Mouse (Mus musculus) c-Kit-positive CD71-positive TER-119-positive erythroid progenitor cells, embryonic 14.5 days (primary cell): ENCODE measurements at regions not wholly inside any gene's neighbourhood (a gene's known extent, or its start where the extent isn't known, plus 50 kb on each side); places are given as distances from the start of the nearest gene placed in this dataset.

Experiments
- DNase-seq: peaks from one replicate; pipeline ENCODE4 v3.0.0-alpha.2; 2013; ENCODE audit warnings: low spot score

DNA sequence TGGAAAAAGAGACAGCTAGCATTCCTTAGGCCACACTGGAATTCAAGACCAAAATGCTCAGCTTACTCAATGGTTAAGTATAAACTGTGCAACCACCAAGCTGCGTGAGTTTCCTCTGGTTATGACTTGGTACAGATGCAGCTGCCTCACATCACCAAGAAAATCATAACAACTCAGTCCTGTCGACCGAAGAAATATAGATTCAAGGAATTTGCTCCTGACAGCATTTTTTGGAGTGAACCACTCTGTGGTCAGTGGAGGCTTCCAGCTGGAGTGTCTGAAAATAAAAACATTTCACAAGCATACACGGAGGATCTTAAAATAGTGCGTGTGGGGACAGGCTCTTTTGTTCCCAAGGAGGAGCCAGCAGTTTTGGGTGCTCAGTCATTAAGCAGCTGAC lies 253.8 kb downstream of the Bckdhb start:
- no peak for DNase-seq

GRCm38 (mm10) chr9:84179238-84179637 lies 254.3 kb downstream of the Bckdhb start:
- no peak for DNase-seq

- DNase-seq: no peak
Measured at GRCm38 (mm10) chr9:84183637-84184374, 258.9 kb downstream of the Bckdhb start.

GRCm38 (mm10) chr9:84187531-84187930 lies 262.6 kb downstream of the Bckdhb start:
- no peak for DNase-seq

GRCm38 (mm10) chr9:84193405-84193804 lies 268.5 kb downstream of the Bckdhb start:
- no peak for DNase-seq

DNA sequence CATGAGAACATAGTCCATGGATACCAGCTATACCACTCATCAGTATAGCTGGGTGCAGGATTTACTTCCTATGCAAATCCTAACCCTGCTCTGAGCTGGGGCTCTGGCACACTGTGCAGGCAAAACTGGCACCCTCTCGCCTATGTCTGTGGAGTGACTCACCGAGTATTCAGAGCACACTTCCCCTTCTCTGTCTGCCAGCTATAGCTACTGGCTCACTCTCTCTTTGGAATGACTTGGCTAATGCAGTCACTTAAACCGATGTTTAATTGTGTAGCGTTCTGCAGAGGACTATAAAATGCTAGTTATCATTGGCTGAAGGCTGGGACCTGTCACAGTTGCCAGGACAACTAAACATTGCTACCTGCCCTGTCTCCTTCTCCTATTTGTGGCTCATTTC lies 269.8 kb downstream of the Bckdhb start:
- DNase-seq: no peak

- no peak for DNase-seq
Measured at GRCm38 (mm10) chr9:84195338-84195737, 270.4 kb downstream of the Bckdhb start.

DNA sequence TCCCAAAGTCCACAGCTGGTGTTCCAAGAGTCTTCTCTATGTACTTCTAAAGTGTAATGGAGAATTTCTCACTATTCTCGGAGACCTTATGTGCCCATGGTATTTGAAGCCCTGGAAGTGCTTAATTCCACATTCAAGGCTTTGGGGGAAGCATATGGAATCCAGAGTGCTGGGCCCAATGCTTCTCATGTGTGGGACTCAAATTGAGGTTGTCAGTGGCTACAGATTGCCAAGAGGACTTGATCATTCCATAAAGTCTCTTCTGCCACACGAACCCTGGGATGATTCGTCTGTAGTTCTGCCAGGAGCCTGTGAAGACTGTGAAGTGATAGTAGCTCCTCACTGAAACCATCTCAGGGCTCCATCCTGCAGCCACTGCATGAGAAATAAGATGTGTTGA lies 275.3 kb downstream of the Bckdhb start:
- DNase-seq: no peak

DNA sequence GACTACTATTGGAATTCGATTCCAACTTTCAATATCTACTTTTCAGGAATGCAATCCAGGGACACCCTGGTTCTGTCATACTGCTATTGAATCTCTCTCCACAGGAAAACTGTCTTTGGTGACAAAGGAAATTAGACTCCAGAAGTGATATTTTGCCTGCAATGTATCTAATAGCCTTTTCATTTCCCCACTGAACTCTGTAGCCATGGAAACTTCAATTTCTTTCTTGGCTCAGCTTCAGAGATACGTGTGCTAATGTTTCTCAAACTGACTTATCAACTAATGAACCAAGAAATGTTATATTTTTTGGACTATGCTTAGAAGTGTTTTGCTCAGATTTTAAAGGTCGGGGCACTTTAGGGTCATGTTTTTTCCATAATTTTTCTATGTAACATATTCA lies 279.1 kb downstream of the Bckdhb start:
- DNase-seq: no peak

GRCm38 (mm10) chr9:84240491-84240975 lies 315.6 kb downstream of the Bckdhb start:
- DNase-seq: no peak

DNA sequence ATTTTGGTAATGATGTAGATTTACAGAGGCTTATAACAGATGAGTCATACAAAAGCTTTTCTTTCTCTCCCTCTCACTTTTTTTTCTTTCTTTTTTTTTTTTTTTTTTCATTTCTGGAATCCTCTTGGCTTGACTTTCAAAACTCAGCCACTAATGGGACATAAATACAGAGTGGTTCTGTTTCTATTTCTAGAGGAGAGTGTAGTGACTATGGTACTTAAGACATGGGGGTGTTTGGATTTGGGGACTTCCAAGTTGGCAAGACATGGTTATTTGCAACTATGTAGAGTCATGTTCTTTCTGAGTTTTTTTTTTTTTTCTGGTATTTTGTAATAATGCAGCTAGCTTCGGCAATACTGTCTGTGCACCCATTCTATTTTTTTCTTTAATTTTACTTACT lies 324.8 kb downstream of the Bckdhb start:
- DNase-seq: no peak

GRCm38 (mm10) chr9:84253022-84253991 lies 328.4 kb downstream of the Bckdhb start:
- DNase-seq: no peak

- no peak for DNase-seq
Measured at GRCm38 (mm10) chr9:84258488-84258887, 333.5 kb downstream of the Bckdhb start.

DNA sequence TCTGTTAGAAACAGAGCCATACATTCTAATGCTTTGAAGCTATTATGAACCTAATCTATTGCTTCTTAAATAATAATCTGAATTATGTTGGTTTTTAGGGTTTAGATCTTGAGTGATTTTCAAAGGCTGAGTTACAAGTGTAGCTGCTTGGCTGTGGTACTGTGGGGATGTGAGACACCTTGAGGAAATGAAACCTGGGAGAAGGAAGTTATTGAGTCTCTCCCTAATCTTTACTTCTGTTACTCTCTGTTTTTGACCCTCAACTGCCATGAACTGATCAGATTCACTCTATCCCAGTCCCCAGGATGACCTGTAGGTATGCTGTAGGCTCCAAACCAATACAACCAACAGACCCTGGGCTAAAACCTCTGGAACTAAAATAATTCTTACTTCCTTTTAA lies 334.8 kb downstream of the Bckdhb start:
- no peak for DNase-seq

DNA sequence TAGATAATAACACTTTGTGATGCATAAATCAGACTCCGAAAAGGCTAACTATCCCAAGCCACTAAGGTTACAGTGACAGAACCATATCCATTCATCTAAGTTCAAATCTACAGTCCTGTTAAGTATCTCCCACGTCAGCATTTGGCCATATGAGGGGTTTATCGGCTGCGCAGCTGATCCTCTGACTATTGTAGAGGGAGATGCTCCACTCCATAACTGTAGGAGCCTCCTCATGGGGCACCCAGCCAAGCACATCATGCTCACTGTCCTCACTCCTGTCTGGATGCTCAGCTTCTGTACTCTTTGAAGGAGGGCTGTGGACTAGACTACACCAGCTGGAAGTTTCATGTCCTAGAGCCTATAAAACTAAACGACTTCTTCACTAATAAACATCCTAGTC lies 337.2 kb downstream of the Bckdhb start:
- DNase-seq: no peak

DNA sequence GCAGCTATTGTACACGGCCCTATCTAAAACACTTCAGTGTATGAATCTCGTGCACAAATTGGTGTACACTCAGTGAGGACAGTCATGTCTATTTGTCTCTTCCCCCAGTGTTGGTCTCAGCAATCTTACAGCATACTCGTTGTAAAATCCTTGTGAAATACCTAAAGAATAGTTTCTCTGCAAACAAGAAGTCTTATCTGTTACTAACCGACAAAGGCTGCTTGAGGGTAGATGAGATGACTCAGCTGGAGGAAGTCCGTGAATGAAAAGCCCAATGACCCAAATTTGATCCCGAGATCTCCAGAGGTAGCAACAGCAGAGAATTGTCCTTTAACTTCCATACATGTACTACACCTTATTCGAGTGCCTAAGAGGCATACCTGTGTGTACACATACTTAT lies 342.0 kb downstream of the Bckdhb start:
- no peak for DNase-seq

DNA sequence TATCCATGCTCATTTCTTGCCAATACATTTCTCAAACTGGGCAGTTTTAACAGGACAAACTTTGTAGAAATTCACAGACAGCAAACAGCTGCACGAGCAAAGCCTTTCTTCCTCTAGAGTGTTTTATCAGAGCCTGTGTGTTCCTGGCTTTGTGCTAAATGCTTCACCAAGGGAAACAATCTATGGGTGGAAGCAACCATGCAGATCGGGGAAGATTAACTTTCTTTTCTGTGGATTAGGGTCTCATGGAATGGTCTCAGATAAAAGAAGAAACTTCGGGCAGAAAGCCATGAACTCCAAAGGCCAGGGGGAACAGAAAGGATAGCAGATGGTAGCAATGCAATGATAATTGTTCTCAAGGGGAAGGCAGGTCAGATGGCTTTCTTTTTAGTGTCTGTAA lies 349.7 kb downstream of the Bckdhb start:
- no peak for DNase-seq

DNA sequence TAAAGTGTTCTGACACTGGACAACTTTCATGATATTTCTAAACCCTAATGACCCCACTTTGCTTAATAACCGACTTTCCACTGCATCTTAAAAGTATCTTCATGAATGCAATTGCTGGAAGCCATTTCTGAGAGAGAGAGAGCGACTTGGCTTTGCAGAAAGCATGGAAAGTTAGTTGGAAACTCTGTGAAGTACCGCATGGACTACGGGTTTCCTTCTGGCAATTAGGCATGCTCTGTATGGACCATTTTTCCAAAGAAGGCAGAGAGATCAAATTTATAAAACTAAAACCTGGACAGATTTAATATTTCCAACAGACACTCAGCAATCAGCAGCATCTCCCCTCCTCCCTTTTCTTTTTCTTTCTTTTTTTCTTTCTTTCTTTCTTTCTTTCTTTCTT lies 353.4 kb downstream of the Bckdhb start:
- no peak for DNase-seq

DNA sequence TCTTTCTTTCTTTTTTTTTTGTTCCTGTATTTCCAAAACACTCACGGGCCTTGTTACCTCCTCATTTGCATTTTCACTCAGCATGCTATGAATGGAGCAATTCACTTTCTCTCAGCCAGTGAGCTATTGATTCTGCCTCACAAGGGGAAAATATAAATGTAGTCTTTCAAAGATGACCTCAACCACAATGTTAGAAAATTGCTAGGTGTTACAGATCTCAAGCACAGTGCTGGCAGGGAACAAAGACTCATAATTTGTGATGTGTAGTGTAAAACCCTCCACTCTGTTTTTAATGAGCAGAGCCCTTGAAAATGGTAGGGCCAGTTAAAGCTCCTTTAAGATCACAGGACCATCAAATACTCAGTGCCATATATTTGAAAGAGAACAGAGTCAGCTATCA lies 353.8 kb downstream of the Bckdhb start:
- no peak for DNase-seq

- DNase-seq: no peak
Measured at GRCm38 (mm10) chr9:84280898-84281297, 356.0 kb downstream of the Bckdhb start.

DNA sequence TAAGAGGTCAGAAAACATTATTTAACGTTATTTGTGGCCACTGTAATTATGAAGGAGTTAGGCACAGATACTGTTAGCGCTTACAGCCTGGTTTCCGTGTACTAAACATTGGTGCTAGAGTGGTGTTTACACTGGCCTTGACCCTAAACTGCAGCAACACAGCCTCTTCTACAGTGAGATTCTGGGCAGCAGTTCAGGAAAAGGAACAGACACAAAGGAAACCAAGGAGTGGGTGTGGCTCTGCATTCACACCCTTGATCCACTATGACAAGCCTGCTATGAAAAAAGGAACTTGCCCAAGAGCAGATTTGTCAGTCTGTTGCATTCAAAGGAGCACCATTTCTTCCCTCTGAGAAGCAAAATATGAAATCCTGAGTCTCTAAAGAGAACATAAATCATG lies 356.7 kb downstream of the Bckdhb start:
- no peak for DNase-seq

DNA sequence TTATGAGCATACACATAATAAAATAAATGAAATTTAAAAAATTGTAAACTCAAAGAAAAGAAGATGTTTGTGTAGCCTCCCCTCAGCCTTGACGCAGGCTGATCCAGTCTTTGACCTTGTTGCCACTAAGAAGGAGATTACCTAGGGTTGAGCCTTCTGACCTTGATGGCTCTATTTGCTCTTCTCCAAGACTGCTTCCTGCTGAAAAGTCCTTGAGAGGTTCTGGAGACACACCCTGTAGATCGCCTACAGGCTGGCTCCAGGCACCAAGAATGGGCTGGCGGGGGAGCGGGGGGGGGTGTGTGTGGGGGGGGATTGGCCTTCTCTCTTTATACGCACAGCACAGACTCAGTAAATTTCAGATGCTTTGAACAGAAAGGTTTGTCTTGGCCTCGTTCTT lies 358.4 kb downstream of the Bckdhb start:
- DNase-seq: no peak

DNA sequence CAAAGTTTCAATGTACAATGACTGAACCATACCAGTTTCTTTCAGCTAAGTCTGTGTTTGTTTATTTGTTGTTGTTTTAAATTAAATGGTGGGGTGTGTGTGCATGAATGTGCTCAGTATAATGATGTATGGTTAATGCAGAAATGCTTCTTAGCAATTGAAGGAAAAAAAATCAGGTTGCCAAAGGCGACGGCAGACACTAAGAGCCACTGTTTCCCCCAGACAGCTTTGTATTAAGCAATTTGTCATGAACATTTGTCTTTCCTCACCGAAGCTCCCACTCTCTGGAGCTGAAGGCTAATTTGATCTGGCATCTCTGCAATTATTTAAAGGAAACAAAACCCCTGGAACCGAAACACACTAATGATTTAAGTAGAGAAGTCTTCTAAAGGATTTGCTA lies 360.7 kb downstream of the Bckdhb start:
- no peak for DNase-seq
